25 mouse cellular contexts compared by ENCODE assay signal in the genomic region with DNA sequence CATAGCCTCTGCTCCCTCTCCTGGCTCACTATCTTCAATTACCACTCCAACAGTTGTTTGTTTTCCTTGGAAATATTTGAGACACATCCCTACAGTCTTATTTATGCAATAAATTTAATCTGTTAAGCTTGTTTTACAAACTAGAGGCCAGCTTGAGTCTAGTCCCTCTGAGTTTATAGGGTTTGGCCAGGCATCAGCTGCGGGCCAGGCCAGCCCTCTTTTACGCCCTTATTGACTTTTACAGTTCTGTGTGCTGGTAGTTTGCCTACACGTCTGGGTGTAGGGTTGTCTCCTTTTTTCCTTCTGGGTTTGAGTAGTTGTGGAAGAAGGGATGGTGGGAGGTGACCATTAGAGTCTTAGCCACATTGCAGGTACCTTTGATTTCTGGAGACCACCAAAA.
DNase-seq lines count a peak whose midpoint lies in the region; ATAC-seq and TF ChIP-seq lines count a peak whose summit lies in the region.
"Had no signal": no experiment of that assay in that cellular context is flagged by ENCODE, and none has a peak within 500 bp of the region (broad histone marks: within the 10 kb centered on the region; RNA-seq: fewer than 3 reads in every experiment).

No protein-coding gene starts in this region.

- DNase-seq in heart, adult 2 months = no peak
- no peak for DNase-seq in heart, adult 9 months (ENCODE audit: low spot score in 2 of 2)
- DNase-seq in kidney, adult 18-20 months = peak; percentile 26
- no peak for DNase-seq in kidney, postnatal 25 days
- peak; percentile 47 to 63 for DNase-seq in kidney, postnatal 4 days
- DNase-seq in left cerebral cortex, postnatal 14 days (ENCODE audit: low spot score in 2 of 2) = no peak
- DNase-seq: adrenal gland, postnatal 10 days; cerebellum, adult 9-11 months; gastrocnemius, postnatal 10 days; layer of hippocampus, adult 9-11 months; liver, embryonic 13.5 days; thymus, adult 18-20 months; thymus, postnatal 4 days had no signal

- peaks cover 57% of the 10 kb centered on the region for H3K4me1 ChIP-seq in heart, adult 2 months (ENCODE audit: control insufficient read depth, insufficient read depth, low read length)
- peaks cover 60% of the 10 kb centered on the region for H3K4me1 ChIP-seq in neural tube, embryonic 13.5 days (replicated peaks)
- peaks cover 57% of the 10 kb centered on the region for H3K4me1 ChIP-seq in neural tube, embryonic 15.5 days

- H3K9me3 ChIP-seq in neural tube, embryonic 13.5 days = no peaks in the 10 kb centered on the region
- H3K9me3 ChIP-seq in neural tube, embryonic 15.5 days (replicated peaks) = no peaks in the 10 kb centered on the region
- H3K9me3 ChIP-seq: heart, embryonic 10.5 days; limb, embryonic 13.5 days; liver, embryonic 13.5 days; midbrain, embryonic 10.5 days; neural tube, embryonic 12.5 days had no signal

- ATAC-seq in neural tube, embryonic 13.5 days (ENCODE audit: low read depth) = no peak
- ATAC-seq in neural tube, embryonic 15.5 days (ENCODE audit: low FRiP score) = no peak
- ATAC-seq: CD4-positive, CD25-positive, alpha-beta regulatory T cell, adult 4 months; hindbrain, embryonic 16.5 days; Patski had no signal

- 49% methylated on average over 3 of the region's 3 CpGs for WGBS in heart, adult 2 months
- WGBS in neural tube, embryonic 13.5 days = 41% methylated on average over 3 of the region's 3 CpGs
- 41% methylated on average over 3 of the region's 3 CpGs for WGBS in neural tube, embryonic 15.5 days

- peaks cover 7% of the 10 kb centered on the region for H3K36me3 ChIP-seq in heart, adult 2 months (ENCODE audit: control insufficient read depth, insufficient read depth, low read length)
- peaks cover 6% of the 10 kb centered on the region for H3K36me3 ChIP-seq in neural tube, embryonic 13.5 days
- H3K36me3 ChIP-seq in neural tube, embryonic 15.5 days = peaks cover 4% of the 10 kb centered on the region
- H3K36me3 ChIP-seq: liver, embryonic 13.5 days; neural tube, embryonic 12.5 days had no signal

- TF ChIP-seq CTCF in heart, adult 2 months (IDR thresholded peaks at IDR 0.05) = no peak

- no peak overlapping the region for H3K9ac ChIP-seq in heart, adult 2 months (ENCODE audit: low read depth, low read length)
- H3K9ac ChIP-seq in neural tube, embryonic 13.5 days = no peak overlapping the region
- H3K9ac ChIP-seq in neural tube, embryonic 15.5 days (replicated peaks) = no peak overlapping the region
- H3K9ac ChIP-seq: forebrain, embryonic 12.5 days; limb, embryonic 13.5 days; liver, embryonic 13.5 days; neural tube, embryonic 12.5 days had no signal

- TF ChIP-seq POLR2A in heart, adult 2 months (IDR thresholded peaks at IDR 0.05; ENCODE audit: insufficient read depth, low read depth, low read length) = no peak

- intact Hi-C loops in heart, adult 2 months (cut with DNase I) = no loop called here
- intact Hi-C loops in left cerebral cortex, postnatal 14 days (cut with DNase I) = no loop called here

- H3K79me2 ChIP-seq in heart, adult 2 months (replicated peaks; ENCODE audit: control insufficient read depth, insufficient read depth, low read length) = peaks cover 3% of the 10 kb centered on the region

- TF ChIP-seq EP300 in heart, adult 2 months (IDR thresholded peaks at IDR 0.05; ENCODE audit: insufficient read depth, low read depth, low read length) = no peak

- no peak overlapping the region for H3K4me2 ChIP-seq in neural tube, embryonic 13.5 days
- H3K4me2 ChIP-seq in neural tube, embryonic 15.5 days = no peak overlapping the region
- H3K4me2 ChIP-seq: forebrain, embryonic 12.5 days; limb, embryonic 13.5 days; liver, embryonic 13.5 days; neural tube, embryonic 12.5 days had no signal

- H3K27me3 ChIP-seq in heart, adult 2 months (ENCODE audit: control insufficient read depth, insufficient read depth, low read length) = no peaks in the 10 kb centered on the region
- H3K27me3 ChIP-seq in neural tube, embryonic 13.5 days = no peaks in the 10 kb centered on the region
- no peaks in the 10 kb centered on the region for H3K27me3 ChIP-seq in neural tube, embryonic 15.5 days (replicated peaks)
- H3K27me3 ChIP-seq: forebrain, embryonic 12.5 days; limb, embryonic 13.5 days; liver, embryonic 13.5 days; neural tube, embryonic 12.5 days; Patski had no signal

- H3K27ac ChIP-seq in heart, adult 2 months = peak overlapping the region; percentile 56
- peak overlapping the region; percentile 18; the same call in 1 of the 2 replicates for H3K27ac ChIP-seq in neural tube, embryonic 13.5 days (replicated peaks)
- no peak overlapping the region; the same call in 1 of the 2 replicates for H3K27ac ChIP-seq in neural tube, embryonic 15.5 days (replicated peaks)
- H3K27ac ChIP-seq: forebrain, embryonic 12.5 days; heart, embryonic 10.5 days; left cerebral cortex, adult 2 months; liver, embryonic 13.5 days; macrophage; midbrain, embryonic 10.5 days; neural tube, embryonic 12.5 days had no signal

- H3K4me3 ChIP-seq in heart, adult 2 months = no peak overlapping the region
- no peak overlapping the region for H3K4me3 ChIP-seq in neural tube, embryonic 13.5 days
- H3K4me3 ChIP-seq in neural tube, embryonic 15.5 days (replicated peaks) = no peak overlapping the region
- H3K4me3 ChIP-seq: forebrain, embryonic 12.5 days; heart, embryonic 10.5 days; left cerebral cortex, adult 2 months; limb, embryonic 13.5 days; liver, embryonic 13.5 days; midbrain, embryonic 10.5 days; neural tube, embryonic 12.5 days had no signal

Comparison
In these comparisons a context has a peak if more than half of its experiments do, and no peak if none do; other contexts are left out.
1. DNase-seq: peak in kidney, adult 18-20 months (single experiment) and kidney, postnatal 4 days (2 of 2); none in heart, adult 2 months (0 of 2), heart, adult 9 months (0 of 2), kidney, postnatal 25 days (0 of 2) and left cerebral cortex, postnatal 14 days (0 of 2).